Mouse (Mus musculus) gastrocnemius, postnatal 14 days (tissue): ENCODE measurements around the gene Slc26a3. TPM values are rescaled to one million over a fixed set of nuclear protein-coding genes. Genes with fewer than 3 reads are reported as not detected.

Experiments used
- DNase-seq: peaks from one replicate; pipeline ENCODE4 v3.0.0; 2021; ENCODE audit warnings: mixed read lengths
- intact Hi-C: fragments of 180-260 bp; cut with DNase I; formaldehyde crosslinking; loops from one replicate; pipeline ENCODE4 v1.15.1; 2025; ENCODE audit warnings: low total_unique reads
- long read RNA-seq, 2 experiments: library from polyadenylated mRNA; stranded (forward); transcript quantifications; one replicate each; pipeline ENCODE4 v2.0.0; 2021
- total RNA-seq, 2 experiments: library from RNA; stranded (reverse); gene quantifications; 2 replicates each; pipeline ENCODE4 v1.2.3; 2021

Slc26a3 gene
- not detected for total RNA-seq
- long read RNA-seq, experiment 1: 0 reads
- long read RNA-seq, experiment 2: 0 reads

GRCm38 (mm10) chr12:31390571-31390970, at the start of gene Slc26a3:
TSS of gene Slc26a3 (plus strand) at chr12:31390871.
- intact Hi-C loops: no loop called here
- DNase-seq: no peak

- intact Hi-C loops: no loop called here
These were observed 40.3 kb upstream of the Slc26a3 start for GRCm38 (mm10) chr12:31350191-31350943.

GRCm38 (mm10) chr12:31350944-31351928, 39.4 kb upstream of the Slc26a3 start, which contains the start of gene Dld:
TSS of gene Dld (minus strand) at chr12:31351453.
- intact Hi-C loops: no loop called here

More at GRCm38 (mm10) chr12:31350191-31350943, 40.3 kb upstream of the Slc26a3 start:
- no peak for DNase-seq

DNA sequence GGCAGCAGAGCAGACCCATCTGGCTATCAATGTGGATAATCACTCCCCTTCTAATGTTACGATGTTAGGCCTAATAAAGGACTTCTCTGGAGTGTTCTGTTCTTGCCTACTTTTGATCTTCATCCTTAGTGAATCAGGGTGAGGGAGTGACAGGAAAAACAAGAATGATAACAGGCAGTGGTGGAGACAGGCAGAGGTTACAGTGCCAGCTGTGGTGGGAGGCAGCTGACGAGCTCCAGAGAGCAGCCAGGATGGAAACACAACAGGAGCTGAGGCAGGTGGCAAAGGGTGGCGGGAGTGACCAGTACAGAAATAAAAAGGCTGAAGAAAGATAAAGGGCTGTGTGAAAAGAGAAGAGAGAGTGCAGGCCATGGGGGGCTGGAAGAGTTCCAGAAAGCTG, 24.2 kb upstream of the Slc26a3 start:
- DNase-seq: no peak
- intact Hi-C loops: no loop called here

More at GRCm38 (mm10) chr12:31350944-31351928, 39.4 kb upstream of the Slc26a3 start, which contains the start of gene Dld:
- DNase-seq: peak; percentile 97

DNA sequence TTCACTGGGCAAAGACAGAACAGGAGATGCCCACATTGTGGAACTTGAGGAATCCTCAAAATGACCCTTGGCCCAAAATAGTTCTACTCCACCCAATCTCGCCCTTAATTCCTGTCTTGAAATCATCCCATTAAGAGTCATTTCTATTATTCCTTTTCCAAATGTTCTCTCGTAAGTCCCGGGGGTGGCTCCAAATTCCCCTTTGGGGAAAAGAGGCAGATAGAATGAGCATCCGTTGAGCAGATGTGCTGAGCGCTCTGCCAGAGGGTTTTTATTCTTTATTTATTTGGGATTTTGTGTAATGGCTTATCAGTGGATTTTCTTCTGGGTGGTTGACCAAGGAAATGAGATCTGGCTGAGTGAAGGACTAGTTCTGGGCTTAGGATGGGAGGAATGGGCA, 22.9 kb upstream of the Slc26a3 start:
- intact Hi-C loops: no loop called here
- peak; percentile 53 for DNase-seq

DNA sequence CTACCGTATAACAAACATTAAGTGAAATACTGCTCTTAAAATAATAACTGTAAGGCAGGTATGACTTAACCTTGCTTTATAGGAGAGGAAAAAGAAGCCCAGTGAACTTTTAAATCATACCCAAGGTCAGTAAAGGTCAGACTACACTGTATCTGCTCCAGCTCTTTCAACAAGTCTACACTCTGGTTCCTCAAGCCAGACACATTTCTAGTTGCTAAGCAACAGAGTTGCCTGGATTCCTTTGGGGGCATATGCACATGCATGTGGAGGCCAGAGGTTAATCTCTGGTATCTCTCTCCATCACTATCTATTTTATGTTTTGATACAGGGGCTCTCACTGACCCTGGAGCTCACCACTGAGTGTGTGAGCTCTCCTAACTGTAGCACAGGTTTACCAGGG, 21.6 kb upstream of the Slc26a3 start:
- no peak for DNase-seq

DNA sequence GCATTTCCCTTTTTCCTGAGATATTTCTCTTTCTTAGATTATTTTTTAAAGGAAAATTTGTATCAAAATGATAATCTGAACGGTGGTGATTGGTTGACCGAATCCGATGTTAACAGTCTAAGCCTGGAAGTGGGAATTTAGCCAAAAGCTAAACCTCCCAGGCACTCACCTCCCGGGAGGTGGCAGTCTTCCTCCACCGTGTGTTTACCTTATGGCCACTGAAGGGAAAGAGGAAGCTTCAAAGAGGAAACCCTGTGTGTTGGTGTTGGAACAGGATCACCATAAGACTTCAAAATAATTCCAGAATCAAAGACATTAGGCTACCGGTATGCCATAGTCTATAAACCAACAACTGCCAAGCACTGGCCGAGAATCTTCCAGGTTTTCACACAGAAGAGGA, 21.0 kb upstream of the Slc26a3 start:
- no peak for DNase-seq

More for the DNA sequence above, 21.6 kb upstream of the Slc26a3 start:
- intact Hi-C loops: no loop called here

DNA sequence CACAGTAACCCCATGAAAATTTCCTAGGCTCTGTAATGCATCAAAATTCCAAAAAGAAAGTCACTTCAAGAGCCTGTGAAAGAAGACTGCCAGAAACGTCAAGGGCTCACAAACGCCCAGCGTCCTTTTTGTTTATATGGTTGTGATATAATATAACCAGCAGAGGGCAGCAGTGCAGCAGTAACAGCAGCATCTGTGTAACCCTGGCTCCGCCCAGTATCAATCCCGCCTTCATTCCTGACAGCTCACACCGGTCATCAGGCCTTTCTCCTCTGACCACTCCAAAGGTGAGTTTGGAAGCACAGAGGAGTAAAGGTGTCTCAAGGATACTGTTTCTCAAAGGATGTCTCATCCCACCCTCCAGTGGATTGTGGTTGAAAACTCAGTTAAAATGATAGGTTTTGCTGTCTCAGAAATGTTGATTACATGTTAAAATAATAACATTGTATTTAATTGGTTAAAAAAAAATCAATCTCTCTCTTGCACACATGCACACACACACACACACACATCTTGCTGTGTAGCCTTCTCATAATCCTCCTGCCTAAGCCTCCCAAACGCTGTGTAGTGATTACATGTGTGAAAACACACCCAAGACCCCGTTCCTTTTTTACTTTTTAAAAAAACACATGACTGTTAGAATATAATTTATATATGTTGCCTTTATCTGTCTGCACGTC, 15.9 kb upstream of the Slc26a3 start:
- DNase-seq: peak; percentile 47
- intact Hi-C loops: no loop called here

More for the DNA sequence above, 21.0 kb upstream of the Slc26a3 start:
- intact Hi-C loops: no loop called here

- DNase-seq: no peak
- intact Hi-C loops: no loop called here
These were observed 15.4 kb upstream of the Slc26a3 start for GRCm38 (mm10) chr12:31375283-31375615.

DNA sequence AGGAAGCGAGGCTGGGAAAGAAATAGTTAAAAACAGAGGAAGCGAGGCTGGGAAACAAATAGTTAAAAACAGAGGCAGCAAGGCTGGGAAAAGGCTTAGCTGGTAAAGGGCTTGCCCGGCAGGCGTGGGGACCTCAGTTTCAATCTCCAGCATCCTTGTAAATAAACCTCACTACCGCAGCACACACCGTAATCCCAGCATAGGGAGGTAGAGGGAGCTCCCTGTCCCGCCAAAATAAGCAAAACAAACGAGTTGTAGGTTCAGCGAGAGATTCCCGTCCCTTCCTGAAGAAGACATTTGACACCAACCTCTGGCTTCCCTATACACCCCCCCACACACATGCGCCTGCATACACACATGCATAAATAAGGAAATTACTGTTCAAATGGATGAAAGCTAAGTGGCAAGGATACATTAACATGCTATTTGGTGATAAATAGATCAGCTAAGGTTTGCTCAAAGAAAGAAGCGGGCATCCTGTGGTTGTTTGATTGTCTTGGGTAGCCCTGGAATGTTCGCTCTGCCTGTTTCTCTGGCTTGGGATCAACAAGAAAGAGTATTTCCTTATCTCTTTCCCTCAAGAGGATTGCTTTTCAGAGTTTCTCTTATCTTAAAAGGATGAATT, 14.2 kb upstream of the Slc26a3 start:
- DNase-seq: no peak
- intact Hi-C loops: no loop called here

DNA sequence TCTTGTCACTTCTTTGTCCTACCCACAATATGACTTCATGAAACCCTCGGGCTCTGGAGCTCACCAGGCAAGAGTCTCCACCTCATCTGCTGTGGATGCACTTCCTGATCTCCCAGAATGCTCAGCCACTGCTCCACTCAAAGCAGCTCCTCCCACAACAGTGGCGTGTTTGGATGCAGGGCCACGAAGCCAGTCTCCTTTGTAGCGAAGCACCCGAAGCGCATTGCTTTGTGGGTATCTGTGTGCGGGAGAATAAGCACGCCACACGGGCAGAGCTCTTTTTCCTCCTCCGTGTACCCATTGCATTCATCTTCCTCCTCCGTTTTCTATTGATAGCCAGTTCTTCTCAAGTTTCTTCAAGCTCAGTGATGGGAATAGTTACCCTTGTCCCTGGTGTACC, 13.4 kb upstream of the Slc26a3 start:
- no peak for DNase-seq
- intact Hi-C loops: no loop called here

DNA sequence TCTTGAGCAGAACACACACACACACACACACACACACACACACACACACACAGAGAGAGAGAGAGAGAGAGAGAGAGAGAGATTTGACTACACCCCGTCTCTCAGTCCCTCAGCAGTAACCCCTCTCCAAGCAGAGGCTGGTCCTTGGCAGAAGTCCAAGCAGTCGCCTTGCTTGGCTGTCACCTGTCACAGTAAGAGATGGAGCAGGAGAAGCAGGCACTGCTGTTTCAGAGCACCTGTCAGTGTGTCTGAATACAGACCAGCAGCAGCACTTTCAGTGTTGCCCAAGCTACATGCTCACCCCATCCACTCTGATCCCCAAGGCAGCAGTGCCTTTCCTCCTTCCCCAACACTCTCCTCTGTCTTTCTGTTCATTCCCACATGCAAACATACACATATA, 9.8 kb upstream of the Slc26a3 start:
- DNase-seq: peak; percentile 13
- intact Hi-C loops: no loop called here

- DNase-seq: no peak
- intact Hi-C loops: no loop called here
These were observed 8.2 kb upstream of the Slc26a3 start for GRCm38 (mm10) chr12:31382451-31382850.

DNA sequence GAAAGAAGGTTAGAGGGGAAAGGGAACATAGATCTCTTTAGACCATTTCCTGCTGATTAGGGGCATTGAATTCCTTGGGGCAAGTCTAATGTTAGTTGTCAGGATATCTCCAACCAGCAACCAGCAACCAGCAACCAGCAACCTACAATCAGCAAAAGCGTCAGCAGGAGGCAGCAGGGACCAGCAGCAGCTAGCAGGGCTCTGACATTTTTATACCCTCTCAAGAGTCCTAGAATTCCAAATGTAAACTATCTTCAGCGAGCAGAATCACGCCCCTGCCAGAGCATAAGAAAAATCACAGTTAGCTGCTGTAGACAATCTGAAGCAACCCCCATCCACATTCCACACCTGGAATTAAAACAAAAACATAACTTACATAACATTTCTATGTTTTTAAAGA, 3.4 kb upstream of the Slc26a3 start:
- DNase-seq: no peak
- intact Hi-C loops: no loop called here

GRCm38 (mm10) chr12:31391696-31392095, 1.0 kb downstream of the Slc26a3 start:
- intact Hi-C loops: no loop called here
- no peak for DNase-seq

DNA sequence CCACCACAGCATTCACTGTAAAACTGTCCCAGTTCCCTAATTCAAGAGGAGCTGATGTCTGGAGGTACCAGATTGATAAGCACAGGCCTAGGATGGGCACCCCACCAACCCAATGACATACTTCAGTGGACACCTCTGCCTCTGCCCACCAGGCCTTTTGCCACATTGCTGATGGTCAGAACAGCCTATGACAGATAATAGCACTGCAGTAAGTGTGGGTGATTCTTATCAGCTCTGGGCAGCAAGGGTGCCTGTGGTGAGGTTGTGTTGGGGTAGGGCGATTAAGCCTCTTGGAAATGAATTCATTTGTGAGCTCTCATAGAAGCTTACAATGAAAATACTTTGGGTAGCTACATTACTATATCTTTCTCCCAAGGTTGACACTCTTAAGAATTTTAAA, 5.2 kb downstream of the Slc26a3 start:
- intact Hi-C loops: no loop called here
- no peak for DNase-seq

DNA sequence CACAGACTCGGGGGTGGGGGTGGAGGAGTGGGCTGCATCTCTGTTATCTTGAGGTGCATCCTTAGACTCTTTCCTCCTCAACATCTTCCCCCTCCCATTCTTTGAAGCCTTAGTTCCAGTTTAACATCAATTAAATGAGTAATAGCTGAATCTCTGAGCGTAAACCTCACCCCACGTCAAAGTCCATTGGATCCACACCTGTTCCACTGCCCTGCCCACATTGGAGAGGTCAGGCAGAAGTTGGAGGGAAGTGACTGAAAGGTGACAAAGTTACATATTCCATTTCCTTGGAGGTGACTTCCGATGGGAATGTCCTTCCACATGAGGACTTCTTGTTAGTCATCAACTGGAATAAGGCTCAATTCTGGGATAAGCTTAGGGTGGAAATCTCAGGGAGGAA, 7.0 kb downstream of the Slc26a3 start:
- no peak for DNase-seq
- intact Hi-C loops: no loop called here

DNA sequence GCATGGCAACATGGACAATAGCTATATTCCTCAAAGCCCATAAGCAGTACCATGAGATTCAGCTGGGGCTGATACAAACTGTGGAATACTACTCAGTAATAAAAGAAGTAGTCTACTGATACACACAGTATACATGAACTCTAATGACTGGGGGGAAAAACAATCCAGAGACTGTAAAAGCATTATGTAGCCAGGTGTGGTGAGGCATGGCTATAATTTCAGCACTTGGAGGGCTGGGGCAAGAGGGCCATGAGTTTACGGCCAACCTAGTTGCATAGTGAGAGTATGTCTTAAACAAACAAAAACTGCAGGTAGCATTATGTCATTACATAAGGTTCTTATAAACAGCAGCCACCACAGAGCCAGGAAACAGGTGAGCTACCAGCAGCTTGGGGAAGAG, 10.2 kb downstream of the Slc26a3 start:
- no peak for DNase-seq
- intact Hi-C loops: no loop called here

GRCm38 (mm10) chr12:31401930-31402329, 11.3 kb downstream of the Slc26a3 start:
- intact Hi-C loops: no loop called here
- DNase-seq: no peak
